Mouse (Mus musculus): ENCODE data around the gene Sh3pxd2b. TPM values are rescaled to one million over a fixed set of nuclear protein-coding genes. Genes with fewer than 3 reads are reported as not detected.
"Not testable (repeated sequence)": the region's sequence is repeated elsewhere in the genome, so short reads cannot be mapped to it uniquely, and the experiment has no call there.

Gene Sh3pxd2b
- 18.2 and 21.8 TPM in 2 replicates for polyA plus RNA-seq (2015; fragmentation: Nextera tagmentation; extraction: Ambion mirVana)

GRCm38 (mm10) chr11:32347607-32348432, at the start of gene Sh3pxd2b:
Gene Sh3pxd2b (plus strand): TSS chr11:32347820.
- Histone ChIP-seq H3K9me3 (replicated peaks) (no peaks in the 10 kb centered on the region), H3K27me3 (no peaks in the 10 kb centered on the region), H3K4me2 (peak within 1 kb of the TSS; percentile 87), H3K27ac (peak within 1 kb of the TSS; percentile 82), H3K4me1 (peaks cover 48% of the 10 kb centered on the region), H3K36me3 (peaks cover 22% of the 10 kb centered on the region), H3K9ac (peak within 1 kb of the TSS; percentile 93), H3K4me3 (replicated peaks) (peak within 1 kb of the TSS; percentile 86)
- peak; percentile 82 for ATAC-seq (replicated peaks; ENCODE audit: low FRiP score)
- WGBS: 1% methylated on average over 59 of the region's 86 CpGs

GRCm38 (mm10) chr11:32297866-32298531, 49.6 kb upstream of the Sh3pxd2b start:
- Histone ChIP-seq H3K36me3 (no peaks in the 10 kb centered on the region), H3K9me3 (replicated peaks) (no peaks in the 10 kb centered on the region), H3K4me2 (no peak overlapping the region), H3K4me3 (replicated peaks) (no peak overlapping the region), H3K27ac (no peak overlapping the region), H3K9ac (no peak overlapping the region), H3K27me3 (peaks cover 21% of the 10 kb centered on the region), H3K4me1 (no peaks in the 10 kb centered on the region)
- ATAC-seq (replicated peaks; ENCODE audit: low FRiP score): no peak; the same call in 1 of the 2 replicates
- WGBS: 88% methylated on average over 1 of the region's 1 CpGs

DNA sequence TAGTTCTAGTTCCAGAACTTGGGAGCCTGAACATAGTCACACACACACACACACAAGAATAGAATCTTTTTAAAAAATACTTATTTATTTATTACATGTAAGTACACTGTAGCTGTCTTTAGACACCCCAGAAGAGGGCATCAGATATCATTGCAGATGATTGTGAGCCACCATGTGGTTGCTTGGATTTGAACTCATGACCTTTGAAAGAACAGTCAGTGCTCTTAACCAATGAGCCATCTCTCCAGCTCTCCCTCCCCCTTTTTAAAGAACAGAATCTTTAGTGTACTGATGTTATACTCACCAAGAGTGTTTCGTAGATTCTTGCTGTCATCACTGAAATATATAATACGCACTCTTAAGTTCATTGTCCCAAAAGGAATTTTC, 49.1 kb upstream of the Sh3pxd2b start:
- 91% methylated on average over 2 of the region's 2 CpGs for WGBS

GRCm38 (mm10) chr11:32299865-32300264, 47.8 kb upstream of the Sh3pxd2b start, which contains the start of gene Hbq1a:
Gene Hbq1a (plus strand): TSS chr11:32300069.
- H3K9me3 ChIP-seq (replicated peaks); H3K4me1 ChIP-seq; H3K27ac ChIP-seq; H3K36me3 ChIP-seq; H3K9ac ChIP-seq: not testable (repeated sequence)
- Histone ChIP-seq H3K27me3 (peaks cover 21% of the 10 kb centered on the region), H3K4me2 (peak within 1 kb of the TSS; percentile 52), H3K4me3 (replicated peaks) (peak within 1 kb of the TSS; percentile 26)
- WGBS: 4% methylated on average over 16 of the region's 16 CpGs
- ATAC-seq (replicated peaks; ENCODE audit: low FRiP score): peak; percentile 53; the same call in 1 of the 2 replicates

More for the DNA sequence above, 49.1 kb upstream of the Sh3pxd2b start:
- H3K9me3 ChIP-seq (replicated peaks): no peaks in the 10 kb centered on the region
- no peak overlapping the region for H3K27ac ChIP-seq
- H3K4me2 ChIP-seq: no peak overlapping the region
- H3K4me1 ChIP-seq: no peaks in the 10 kb centered on the region
- peaks cover 21% of the 10 kb centered on the region for H3K27me3 ChIP-seq
- H3K4me3 ChIP-seq (replicated peaks): no peak overlapping the region
- no peak overlapping the region for H3K9ac ChIP-seq
- no peak for ATAC-seq (replicated peaks; ENCODE audit: low FRiP score)
- no peaks in the 10 kb centered on the region for H3K36me3 ChIP-seq

DNA sequence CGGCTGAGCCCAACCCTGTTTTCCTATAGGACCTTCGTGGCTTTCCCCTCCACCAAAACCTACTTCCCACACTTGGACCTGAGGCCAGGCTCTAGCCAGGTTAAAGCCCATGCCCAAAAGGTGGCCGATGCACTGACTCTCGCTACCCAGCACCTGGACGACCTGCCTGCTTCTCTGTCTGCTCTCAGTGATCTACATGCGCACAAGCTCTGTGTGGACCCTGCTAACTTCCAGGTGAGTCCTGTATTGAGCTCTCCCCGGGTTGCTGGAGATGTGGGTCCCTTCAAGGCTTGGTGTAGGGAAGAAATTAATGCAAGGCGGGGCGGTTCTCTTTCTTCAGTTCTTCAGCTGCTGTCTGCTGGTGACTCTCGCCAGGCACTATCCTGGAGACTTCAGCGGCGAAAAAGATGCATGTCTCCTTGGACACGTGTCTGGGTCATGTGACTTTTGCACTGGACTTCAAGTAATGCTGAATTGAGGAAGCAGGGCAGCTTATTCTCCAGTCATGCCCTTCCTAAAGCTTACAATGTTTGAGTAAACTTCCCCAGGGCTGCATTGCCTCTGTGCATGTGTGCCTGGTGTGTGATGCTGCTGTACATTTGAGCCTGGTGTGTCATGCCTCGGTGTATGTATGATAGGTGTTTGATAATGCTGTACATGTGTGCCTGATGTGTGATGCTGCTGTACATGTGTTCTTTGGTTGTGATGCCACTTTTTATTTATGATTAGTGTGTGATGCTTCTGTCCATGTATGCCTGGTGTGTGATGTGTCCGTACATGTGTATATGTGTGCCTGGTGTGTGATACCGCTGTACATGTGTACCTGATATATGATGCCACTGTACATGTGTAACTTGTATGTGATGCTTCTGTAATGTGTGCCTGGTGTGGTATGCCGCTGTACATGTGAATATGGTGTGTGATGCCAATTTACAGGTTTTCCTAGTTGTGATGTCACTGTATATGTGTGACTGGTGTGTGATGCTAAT, 47.0 kb upstream of the Sh3pxd2b start:
- WGBS: 57% methylated on average over 16 of the region's 17 CpGs
- no peak overlapping the region for H3K9ac ChIP-seq
- no peak for ATAC-seq (replicated peaks; ENCODE audit: low FRiP score)
- peaks cover 21% of the 10 kb centered on the region for H3K27me3 ChIP-seq
- peak overlapping the region; percentile 26 for H3K4me3 ChIP-seq (replicated peaks)
- H3K36me3 ChIP-seq: no peaks in the 10 kb centered on the region
- H3K9me3 ChIP-seq (replicated peaks): no peaks in the 10 kb centered on the region
- no peaks in the 10 kb centered on the region for H3K4me1 ChIP-seq
- H3K4me2 ChIP-seq: peak overlapping the region; percentile 52
- H3K27ac ChIP-seq: no peak overlapping the region

DNA sequence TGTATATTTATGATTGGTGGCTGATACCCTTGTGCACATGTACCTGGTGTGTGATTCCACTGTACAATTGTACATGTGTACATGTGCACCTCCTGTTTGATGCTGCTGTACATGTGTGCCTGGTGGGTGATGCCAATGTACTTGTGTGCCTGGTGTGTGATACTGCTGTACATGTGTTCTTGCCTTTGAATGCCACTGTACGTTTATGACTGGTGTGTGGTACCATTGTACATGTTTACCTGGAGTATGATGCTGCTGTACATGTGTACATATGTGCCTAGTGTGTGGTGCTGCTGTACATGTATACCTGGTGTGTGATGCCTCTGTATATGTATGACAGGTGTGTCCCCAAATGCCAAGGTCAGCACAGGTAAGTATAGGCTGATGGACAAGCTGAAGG, 46.1 kb upstream of the Sh3pxd2b start:
- 91% methylated on average over 1 of the region's 1 CpGs for WGBS
- H3K4me1 ChIP-seq: no peaks in the 10 kb centered on the region
- peaks cover 21% of the 10 kb centered on the region for H3K27me3 ChIP-seq
- no peaks in the 10 kb centered on the region for H3K36me3 ChIP-seq
- H3K9ac ChIP-seq: no peak overlapping the region
- H3K4me2 ChIP-seq: no peak overlapping the region
- no peak for ATAC-seq (replicated peaks; ENCODE audit: low FRiP score)
- H3K27ac ChIP-seq: no peak overlapping the region
- no peak overlapping the region for H3K4me3 ChIP-seq (replicated peaks)
- H3K9me3 ChIP-seq (replicated peaks): no peaks in the 10 kb centered on the region

DNA sequence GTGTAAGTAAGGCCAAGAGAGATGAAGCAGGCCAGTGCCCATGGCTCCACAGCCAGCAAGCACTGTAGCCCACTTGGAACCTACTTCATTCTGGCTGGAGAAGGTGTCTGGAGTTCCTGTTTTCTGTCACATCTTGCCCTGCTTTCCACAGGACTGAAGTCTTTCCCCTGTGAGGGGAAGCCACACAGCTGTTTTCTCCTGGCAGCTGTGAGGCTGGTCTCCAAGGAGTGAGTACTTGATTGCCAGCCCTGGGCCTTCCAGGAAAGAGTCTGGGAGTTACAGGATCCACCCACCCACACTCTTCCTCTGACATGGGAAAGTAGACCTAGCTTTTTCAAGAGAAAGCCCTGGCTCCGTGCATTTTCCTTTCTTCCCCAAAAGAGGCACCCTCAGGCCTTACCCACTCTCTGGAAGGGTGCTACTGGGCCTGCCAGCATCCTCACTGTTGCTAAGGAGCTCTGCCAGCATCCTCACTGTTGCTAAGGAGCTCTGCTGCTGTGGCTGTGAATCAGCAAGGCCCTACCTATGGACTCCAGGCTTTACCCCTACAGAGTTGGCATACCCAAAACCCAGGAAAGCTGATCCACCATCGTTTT, 44.7 kb upstream of the Sh3pxd2b start:
- no peak overlapping the region for H3K4me2 ChIP-seq
- no peak overlapping the region for H3K27ac ChIP-seq
- H3K27me3 ChIP-seq: peaks cover 21% of the 10 kb centered on the region
- ATAC-seq (replicated peaks; ENCODE audit: low FRiP score): no peak
- no peak overlapping the region for H3K9ac ChIP-seq
- 52% methylated on average over 2 of the region's 2 CpGs for WGBS
- H3K36me3 ChIP-seq: no peaks in the 10 kb centered on the region
- no peak overlapping the region for H3K4me3 ChIP-seq (replicated peaks)
- H3K9me3 ChIP-seq (replicated peaks): no peaks in the 10 kb centered on the region
- peaks cover 8% of the 10 kb centered on the region for H3K4me1 ChIP-seq

- peaks cover 11% of the 10 kb centered on the region for H3K4me1 ChIP-seq
- H3K4me2 ChIP-seq: no peak overlapping the region
- no peak overlapping the region for H3K9ac ChIP-seq
- no peak overlapping the region for H3K4me3 ChIP-seq (replicated peaks)
- WGBS: 77% methylated on average over 1 of the region's 1 CpGs
- H3K27me3 ChIP-seq: peaks cover 21% of the 10 kb centered on the region
- no peak for ATAC-seq (replicated peaks; ENCODE audit: low FRiP score)
- no peak overlapping the region for H3K27ac ChIP-seq
- H3K9me3 ChIP-seq (replicated peaks): no peaks in the 10 kb centered on the region
- no peaks in the 10 kb centered on the region for H3K36me3 ChIP-seq
These were observed 44.2 kb upstream of the Sh3pxd2b start for GRCm38 (mm10) chr11:32303455-32303854.

DNA sequence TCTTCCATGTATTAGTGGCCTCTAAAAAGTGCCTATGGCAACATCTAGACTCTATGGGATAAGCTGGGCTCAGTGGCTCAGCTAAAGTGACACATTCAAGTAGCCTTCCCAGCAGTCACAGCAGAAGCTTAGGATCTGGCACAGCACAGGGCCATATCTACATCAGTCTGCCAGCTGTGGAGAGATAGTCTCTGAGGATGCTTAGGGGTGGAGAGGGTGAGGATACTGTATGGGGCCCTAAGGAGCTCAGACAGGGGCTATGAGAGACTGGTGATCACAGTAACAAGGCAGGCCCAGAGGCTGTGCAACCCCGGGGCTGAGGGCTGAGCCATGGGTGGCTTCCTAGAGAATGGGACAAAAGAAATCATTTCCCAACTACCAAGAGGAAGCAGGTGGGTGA, 40.6 kb upstream of the Sh3pxd2b start:
- no peak for ATAC-seq (replicated peaks; ENCODE audit: low FRiP score)
- no peak overlapping the region for H3K4me2 ChIP-seq
- H3K4me1 ChIP-seq: peaks cover 28% of the 10 kb centered on the region
- no peak overlapping the region for H3K4me3 ChIP-seq (replicated peaks)
- H3K9ac ChIP-seq: no peak overlapping the region
- H3K27me3 ChIP-seq: peaks cover 8% of the 10 kb centered on the region; the same call in 1 of the 2 replicates
- H3K27ac ChIP-seq: no peak overlapping the region
- no peaks in the 10 kb centered on the region for H3K36me3 ChIP-seq
- H3K9me3 ChIP-seq (replicated peaks): no peaks in the 10 kb centered on the region
- 74% methylated on average over 1 of the region's 1 CpGs for WGBS

DNA sequence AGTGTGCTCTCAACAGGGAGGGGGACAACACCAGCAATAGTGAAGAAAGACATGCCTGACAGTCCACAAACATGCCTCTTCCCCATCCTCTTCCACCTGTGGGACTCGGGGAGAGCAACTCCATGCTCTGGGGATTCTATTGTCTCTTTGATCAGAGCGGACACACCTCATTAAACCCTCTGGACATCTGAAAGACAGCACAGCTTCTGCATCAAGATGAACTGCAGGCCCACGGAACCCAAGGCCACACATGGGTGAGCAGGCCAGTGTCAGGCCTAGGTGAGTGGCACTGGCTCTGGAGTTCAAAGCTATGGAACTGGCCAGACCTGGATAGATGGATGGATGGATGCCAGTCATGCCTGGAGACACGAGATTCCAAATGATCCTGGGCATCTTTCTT, 38.2 kb upstream of the Sh3pxd2b start:
- Histone ChIP-seq H3K4me1 (peaks cover 28% of the 10 kb centered on the region), H3K9me3 (replicated peaks) (no peaks in the 10 kb centered on the region), H3K27me3 (0 out of 2 replicates have a peak, but pooled peaks cover 4% of the 10 kb centered on the region), H3K9ac (no peak overlapping the region), H3K36me3 (no peaks in the 10 kb centered on the region), H3K4me2 (no peak overlapping the region), H3K4me3 (replicated peaks) (no peak overlapping the region), H3K27ac (0 out of 2 replicates have a peak overlapping the region, but pooled peaks have one; percentile 15)
- WGBS: 37% methylated on average over 4 of the region's 4 CpGs
- ATAC-seq (replicated peaks; ENCODE audit: low FRiP score): peak; percentile 74

DNA sequence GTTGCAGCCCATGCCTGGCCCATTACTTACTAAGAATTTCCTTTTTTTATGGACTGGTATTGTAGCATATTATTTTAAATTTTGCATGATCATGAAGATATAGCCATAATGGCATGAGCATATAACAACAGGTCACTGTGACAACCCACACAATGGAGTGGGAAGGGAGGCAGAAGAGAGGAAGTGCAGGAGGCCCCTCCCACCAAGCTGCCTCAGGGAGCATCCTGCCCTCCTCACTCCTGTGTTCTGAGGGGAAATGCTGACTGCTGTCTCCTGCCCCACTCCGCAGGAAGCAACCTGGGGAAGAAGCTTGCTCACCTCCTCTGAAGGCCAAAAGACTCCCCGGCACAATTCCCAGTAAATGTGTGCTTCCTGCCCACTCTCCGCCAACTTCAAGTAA, 37.7 kb upstream of the Sh3pxd2b start:
- Histone ChIP-seq H3K27me3 (0 out of 2 replicates have a peak, but pooled peaks cover 4% of the 10 kb centered on the region), H3K9ac (no peak overlapping the region), H3K36me3 (no peaks in the 10 kb centered on the region), H3K4me3 (replicated peaks) (no peak overlapping the region), H3K9me3 (replicated peaks) (no peaks in the 10 kb centered on the region), H3K4me2 (no peak overlapping the region), H3K4me1 (peaks cover 28% of the 10 kb centered on the region), H3K27ac (no peak overlapping the region)
- 0 out of 2 replicates have a peak, but pooled peaks have one; percentile 33 for ATAC-seq (replicated peaks; ENCODE audit: low FRiP score)
- 72% methylated on average over 3 of the region's 3 CpGs for WGBS
